Mouse (Mus musculus) brain, embryonic 14.5 days (tissue): ENCODE measurements at regions not wholly inside any gene's neighbourhood (a gene's known extent, or its start where the extent isn't known, plus 50 kb on each side); places are given as distances from the start of the nearest gene placed in this dataset.
A peak's percentile ranks its signal among the peaks of the same experiment; 100 is the strongest.

ENCODE experiments used
- DNase-seq: peaks from one replicate; pipeline ENCODE4 v3.0.0-alpha.2; 2011; ENCODE audit warnings: low read depth
- CTCF ChIP-seq: fragments of 200-500 bp; IDR thresholded peaks from 2 replicates; pipeline ENCODE4 v1.5.1; 2012; ENCODE audit warnings: inconsistent platforms, mild to moderate bottlenecking, moderate library complexity, borderline replicate concordance; ENCODE audit not compliant: insufficient read depth, insufficient read length; ENCODE audit errors: extremely low read depth
- POLR2A ChIP-seq: fragments of 200-500 bp; IDR thresholded peaks from 2 replicates; pipeline ENCODE4 v1.6.1; 2012; ENCODE audit warnings: mild to moderate bottlenecking, inconsistent platforms, borderline replicate concordance; ENCODE audit not compliant: poor library complexity, insufficient read depth, insufficient read length, severe bottlenecking; ENCODE audit errors: extremely low read depth

DNA sequence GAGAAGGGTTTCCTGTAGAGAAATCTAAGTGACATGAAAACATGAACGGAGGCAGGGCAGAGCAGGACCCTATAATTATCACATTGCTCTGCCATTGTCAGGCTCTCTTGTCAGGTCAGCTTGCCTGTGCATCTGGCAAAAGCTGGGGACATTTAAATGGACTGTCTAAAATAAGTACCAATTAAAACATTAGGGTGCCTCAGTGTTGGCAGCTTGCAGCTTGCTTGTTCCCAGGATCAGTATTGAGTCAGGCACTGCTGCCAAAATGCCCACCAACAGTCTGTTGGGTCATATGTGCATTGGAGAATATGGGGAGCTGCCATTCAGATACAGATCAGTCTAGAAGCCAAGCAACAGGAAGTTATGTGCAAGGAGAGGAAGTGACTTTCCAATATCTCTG, 349.5 kb upstream of the B3gat1 start:
- peak; percentile 80 for DNase-seq
- TF ChIP-seq POLR2A (no peak), CTCF (no peak)

DNA sequence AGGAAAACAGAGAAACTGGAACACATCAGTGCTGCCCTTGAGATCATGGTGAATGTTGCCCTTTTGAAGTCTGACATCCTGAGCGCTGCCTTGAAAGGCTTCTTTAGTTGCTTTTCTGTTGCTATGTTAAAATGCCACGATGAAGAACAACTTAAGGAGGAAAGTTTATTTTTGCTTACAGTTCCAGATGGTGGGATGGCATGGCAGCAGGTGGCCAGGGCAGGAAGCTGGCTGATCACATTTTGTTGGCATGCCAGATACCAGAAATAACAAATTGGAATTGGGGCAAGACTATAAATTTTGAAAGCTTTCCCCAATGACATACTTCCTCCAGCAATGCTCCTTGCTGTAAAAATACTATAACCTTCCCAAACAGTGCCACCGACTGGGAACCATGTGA, 334.9 kb upstream of the B3gat1 start:
- DNase-seq, result no peak
- TF ChIP-seq CTCF (no peak), POLR2A (no peak)

DNA sequence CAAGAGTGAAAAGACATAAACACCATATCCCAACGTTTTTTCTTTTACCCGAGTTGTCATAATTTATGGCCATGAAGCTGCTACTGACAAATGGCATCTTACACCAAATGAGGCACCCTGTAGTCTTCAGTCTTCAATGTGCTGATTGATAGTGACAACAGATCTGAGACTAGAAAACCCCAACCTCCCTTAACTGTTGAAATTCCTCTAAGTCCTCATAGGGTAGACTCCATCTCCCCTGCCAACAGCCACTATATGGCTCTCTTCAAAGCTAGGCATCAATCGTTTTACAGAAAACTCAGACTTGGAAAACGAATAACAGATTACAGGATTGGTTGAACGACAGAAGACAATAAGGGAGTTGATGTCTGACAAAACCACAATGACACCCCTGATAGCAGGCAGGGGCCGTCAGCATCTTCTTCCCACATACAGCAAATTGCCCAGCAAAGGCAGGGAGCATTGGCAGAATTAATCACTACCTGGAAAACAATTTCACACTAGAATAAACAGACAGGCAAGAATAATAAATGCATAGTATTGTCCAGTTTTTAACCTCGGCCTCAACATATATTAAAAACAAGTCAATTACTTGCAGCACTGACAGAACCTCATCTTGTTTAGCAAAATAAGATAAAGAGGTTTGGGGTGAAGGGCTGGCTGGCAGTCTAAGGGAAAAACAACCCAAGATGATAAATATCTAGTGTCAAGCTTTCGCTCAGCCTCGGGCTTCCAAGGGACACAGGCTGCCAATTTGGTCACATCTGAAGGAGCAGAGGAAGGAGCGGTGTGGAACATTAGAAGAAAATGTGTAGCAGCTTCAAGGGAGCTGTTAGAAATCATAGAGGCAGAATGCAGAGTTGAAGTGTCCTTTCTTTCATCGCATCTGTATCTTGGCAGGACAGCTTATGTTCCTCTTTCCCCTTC, 310.4 kb upstream of the B3gat1 start:
- DNase-seq, result no peak
- no peak for TF ChIP-seq POLR2A
- no peak for TF ChIP-seq CTCF

GRCm38 (mm10) chr9:26435507-26435906, 298.0 kb upstream of the B3gat1 start:
- TF ChIP-seq POLR2A (no peak), CTCF (no peak)
- peak; percentile 92 for DNase-seq

GRCm38 (mm10) chr9:26437244-26437643, 296.3 kb upstream of the B3gat1 start:
- peak; percentile 37 for DNase-seq
- TF ChIP-seq POLR2A (no peak), CTCF (no peak)

DNA sequence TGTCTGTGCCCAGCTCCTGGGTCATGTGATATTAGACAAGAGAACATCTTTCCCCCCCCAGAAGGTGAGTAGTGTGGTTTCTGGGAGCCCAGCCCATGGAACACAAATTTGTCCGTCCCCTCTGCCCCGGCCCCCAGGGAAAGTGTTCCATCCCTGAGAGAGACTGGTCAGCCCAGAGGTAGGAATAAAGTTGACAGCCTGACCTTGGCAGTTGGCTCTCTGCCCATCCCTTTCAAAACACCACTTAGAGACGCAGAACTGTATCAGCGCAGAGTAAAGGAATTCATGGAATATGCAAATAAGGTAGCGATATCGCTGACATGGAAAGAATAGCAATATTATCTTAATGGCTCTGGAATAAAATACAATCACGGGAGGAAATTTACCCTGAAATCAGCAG, 279.6 kb upstream of the B3gat1 start:
- DNase-seq, result peak; percentile 21
- TF ChIP-seq POLR2A (no peak), CTCF (no peak)

GRCm38 (mm10) chr9:26461081-26461480, 272.4 kb upstream of the B3gat1 start:
- peak; percentile 49 for DNase-seq
- TF ChIP-seq CTCF, result no peak
- no peak for TF ChIP-seq POLR2A

GRCm38 (mm10) chr9:26470694-26471392, 262.7 kb upstream of the B3gat1 start:
- DNase-seq, result peak; percentile 38
- no peak for TF ChIP-seq CTCF
- no peak for TF ChIP-seq POLR2A

DNA sequence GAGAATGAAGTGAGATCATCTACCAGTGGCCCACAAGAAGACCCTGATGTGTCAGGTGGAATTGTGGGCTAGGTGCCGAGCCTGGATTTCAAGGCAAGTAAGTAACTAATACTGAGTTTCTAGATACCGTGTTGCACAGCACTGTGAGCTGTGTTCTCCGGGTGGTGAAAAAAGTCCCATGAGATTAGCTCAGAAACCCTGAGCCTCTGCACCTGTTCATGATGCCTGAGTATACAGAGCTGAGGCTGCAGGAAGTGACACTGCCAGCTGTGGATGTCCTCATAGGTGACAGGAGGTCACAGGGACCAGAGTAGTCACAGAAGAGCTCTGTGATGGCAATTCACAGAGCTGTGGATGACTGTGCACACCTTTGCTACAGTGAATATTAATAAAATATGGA, 257.2 kb upstream of the B3gat1 start:
- TF ChIP-seq CTCF, result no peak
- DNase-seq, result no peak

- TF ChIP-seq CTCF (no peak), POLR2A (no peak)
- peak; percentile 29 for DNase-seq
These were observed 252.6 kb upstream of the B3gat1 start for GRCm38 (mm10) chr9:26480881-26481280.

DNA sequence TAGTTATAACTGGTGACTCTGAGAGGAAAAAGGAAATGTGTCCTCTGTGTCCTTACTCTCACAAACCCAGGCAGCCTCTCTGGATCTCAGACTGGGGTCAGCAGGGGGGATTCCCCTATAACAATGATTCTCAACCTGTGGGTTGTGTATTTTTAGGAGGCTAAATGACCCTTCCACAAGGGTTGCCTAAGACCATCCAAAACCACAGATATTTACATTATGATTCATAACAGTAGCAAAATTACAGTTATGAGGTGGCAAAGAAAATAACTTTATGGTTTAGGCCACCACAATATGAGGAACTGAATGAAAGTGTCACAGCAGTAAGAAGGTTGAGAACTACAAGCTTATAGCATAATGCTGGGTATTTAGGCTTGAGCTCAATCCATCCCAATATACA, 251.6 kb upstream of the B3gat1 start:
- TF ChIP-seq CTCF (no peak), POLR2A (no peak)

More for the DNA sequence above, 251.6 kb upstream of the B3gat1 start:
- no peak for DNase-seq
